In the genomic region with DNA sequence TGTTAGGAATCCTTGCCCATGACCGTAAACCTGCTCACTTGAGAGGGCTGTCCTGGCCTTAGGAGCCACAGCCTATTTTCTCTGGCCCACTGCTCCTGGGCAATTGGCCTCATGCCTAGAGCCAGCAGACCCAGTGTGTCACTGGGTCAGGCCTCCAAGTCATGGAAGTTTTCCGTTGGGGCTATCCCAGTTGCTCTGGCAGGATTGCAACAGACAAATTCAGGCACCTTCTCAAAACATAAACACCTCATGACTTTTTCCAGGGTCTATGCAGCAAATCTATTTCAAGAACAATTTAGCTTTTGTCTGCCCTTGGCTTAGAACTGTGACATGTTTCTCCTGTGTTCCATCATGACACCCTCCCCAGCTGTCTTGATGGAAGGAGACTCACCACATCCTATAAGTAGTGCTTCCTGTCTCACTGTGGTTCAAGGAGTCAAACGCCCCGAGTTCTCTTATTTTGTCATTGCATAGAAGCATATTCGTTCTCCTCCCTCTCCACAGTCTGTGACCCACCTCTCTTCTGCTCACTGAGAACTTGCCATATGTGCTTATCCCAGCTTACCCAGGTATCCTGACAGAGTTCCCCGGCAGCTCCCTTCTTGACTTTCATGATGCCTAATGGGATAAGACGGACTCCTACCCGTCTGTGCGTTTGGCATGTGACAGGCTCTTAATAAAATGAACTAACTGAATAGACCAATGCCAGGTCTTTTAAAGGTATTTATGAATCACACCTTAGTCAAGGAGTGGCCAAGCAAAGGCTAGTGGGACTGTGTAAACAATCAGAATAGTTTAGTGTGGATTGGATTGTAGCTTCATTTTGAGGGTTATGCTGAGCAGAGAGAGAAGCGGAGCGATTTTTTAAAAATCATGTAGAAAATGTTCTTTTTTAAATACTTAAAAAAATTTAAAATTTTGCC, we compare ENCODE assay signal across 13 mouse cellular contexts.
DNase-seq lines count a peak whose midpoint lies in the region; ATAC-seq lines count a peak whose summit lies in the region.
"Had no signal": no experiment of that assay in that cellular context is flagged by ENCODE, and none has a peak within 500 bp of the region (broad histone marks: within the 10 kb centered on the region; RNA-seq: fewer than 3 reads in every experiment).

No protein-coding gene starts in this region.

- intact Hi-C loops in left cerebral cortex, postnatal 25 days (cut with DNase I): no loop called here

- no peaks in the 10 kb centered on the region for H3K9me3 ChIP-seq in heart, embryonic 15.5 days (replicated peaks)
- H3K9me3 ChIP-seq in liver, embryonic 12.5 days (replicated peaks): no peaks in the 10 kb centered on the region
- H3K9me3 ChIP-seq: embryonic facial prominence, embryonic 15.5 days had no signal

- ATAC-seq in heart, embryonic 15.5 days (replicated peaks; ENCODE audit: insufficient number of reproducible peaks, insufficient read depth, low FRiP score, low read depth): 0 out of 2 replicates have a peak, but pooled peaks have one; percentile 35
- ATAC-seq in activated CD4-positive, CD25-positive, alpha-beta regulatory T cell, adult 4 months: peak; percentile 36
- ATAC-seq in liver, embryonic 12.5 days: no peak
- ATAC-seq: hindbrain, postnatal 0 days; Patski had no signal

- no peaks in the 10 kb centered on the region for H3K27me3 ChIP-seq in heart, embryonic 15.5 days
- H3K27me3 ChIP-seq in liver, embryonic 12.5 days (replicated peaks): 0 out of 2 replicates have a peak, but pooled peaks cover under 1% of the 10 kb centered on the region
- H3K27me3 ChIP-seq: embryonic facial prominence, embryonic 15.5 days; Patski had no signal

- H3K36me3 ChIP-seq in heart, embryonic 15.5 days: no peaks in the 10 kb centered on the region
- no peaks in the 10 kb centered on the region for H3K36me3 ChIP-seq in liver, embryonic 12.5 days
- H3K36me3 ChIP-seq: embryonic facial prominence, embryonic 15.5 days had no signal

- no peak for DNase-seq in heart, adult 9 months (ENCODE audit: low spot score in 2 of 2)
- DNase-seq in CD4-positive helper T cell, adult 2 months (ENCODE audit: low read depth, low spot score): peak; percentile 28
- peak; percentile 58 for DNase-seq in naive thymus-derived CD4-positive, alpha-beta T cell, adult 2 months (ENCODE audit: low read depth)
- DNase-seq in embryo, embryonic 10.5 days (ENCODE audit: low spot score): no peak
- DNase-seq in left cerebral cortex, postnatal 25 days (ENCODE audit: low spot score in 2 of 2): no peak
- DNase-seq: lung, postnatal 36 days had no signal

- 0 out of 2 replicates have a peak, but pooled peaks cover 3% of the 10 kb centered on the region for H3K4me1 ChIP-seq in heart, embryonic 15.5 days (replicated peaks)
- 0 out of 2 replicates have a peak, but pooled peaks cover 5% of the 10 kb centered on the region for H3K4me1 ChIP-seq in liver, embryonic 12.5 days

- WGBS in heart, embryonic 15.5 days: 68% methylated on average over 11 of the region's 11 CpGs
- 55% methylated on average over 11 of the region's 11 CpGs for WGBS in liver, embryonic 12.5 days (ENCODE audit: insufficient replicate concordance)

- no peak overlapping the region for H3K4me3 ChIP-seq in heart, embryonic 15.5 days
- H3K4me3 ChIP-seq in liver, embryonic 12.5 days: no peak overlapping the region
- H3K4me3 ChIP-seq: embryonic facial prominence, embryonic 15.5 days; myocyte had no signal

- no peak overlapping the region for H3K27ac ChIP-seq in heart, embryonic 15.5 days
- H3K27ac ChIP-seq in liver, embryonic 12.5 days: no peak overlapping the region
- H3K27ac ChIP-seq: embryonic facial prominence, embryonic 15.5 days; hindbrain, postnatal 0 days had no signal

- H3K4me2 ChIP-seq in heart, embryonic 15.5 days: no peak overlapping the region
- H3K4me2 ChIP-seq in liver, embryonic 12.5 days: no peak overlapping the region
- H3K4me2 ChIP-seq: embryonic facial prominence, embryonic 15.5 days had no signal

- H3K9ac ChIP-seq in heart, embryonic 15.5 days: no peak overlapping the region
- H3K9ac ChIP-seq in liver, embryonic 12.5 days: no peak overlapping the region
- H3K9ac ChIP-seq: embryonic facial prominence, embryonic 15.5 days had no signal

Comparison
In these comparisons a context has a peak if more than half of its experiments do, and no peak if none do; other contexts are left out.
1. DNase-seq: peak in CD4-positive helper T cell, adult 2 months (single experiment) and naive thymus-derived CD4-positive, alpha-beta T cell, adult 2 months (single experiment); none in heart, adult 9 months (0 of 2), embryo, embryonic 10.5 days (single experiment) and left cerebral cortex, postnatal 25 days (0 of 2).